Mouse (Mus musculus) thymus, postnatal 36 days (tissue): ENCODE data around the gene Myo18b.

Experiments used
- DNase-seq, 2 experiments: peaks; one replicate each; pipeline ENCODE4 v3.0.0; 2022; ENCODE audit warnings: mixed read lengths in 2 of 2

Gene Myo18b

DNA sequence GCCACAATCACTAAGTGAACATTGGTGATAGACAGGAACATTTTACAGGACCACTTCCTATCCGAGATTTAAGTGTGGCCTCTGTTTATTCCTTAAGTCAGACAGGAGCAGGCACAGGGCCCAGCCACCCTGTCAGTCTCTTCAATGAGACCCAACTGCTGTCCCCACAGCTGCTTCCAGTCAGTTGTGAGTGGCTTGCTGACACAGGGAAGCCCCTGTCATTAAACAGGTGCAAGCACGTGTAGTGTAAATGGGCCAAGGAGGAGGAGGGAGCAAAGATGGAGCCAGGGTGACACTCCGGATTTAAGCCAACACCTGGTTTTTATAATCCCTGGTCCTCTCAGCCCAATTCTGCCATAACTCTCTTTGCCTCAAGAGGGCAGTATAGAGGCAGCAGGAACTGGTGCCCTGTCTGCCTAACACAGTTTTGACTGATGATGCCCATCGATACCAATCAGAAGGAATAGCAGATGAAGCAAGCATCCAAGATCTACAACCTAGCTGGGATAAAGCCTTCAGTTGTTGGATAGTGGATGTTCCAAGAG lies 19.2 kb downstream of the Myo18b start:
- no peak for DNase-seq

DNA sequence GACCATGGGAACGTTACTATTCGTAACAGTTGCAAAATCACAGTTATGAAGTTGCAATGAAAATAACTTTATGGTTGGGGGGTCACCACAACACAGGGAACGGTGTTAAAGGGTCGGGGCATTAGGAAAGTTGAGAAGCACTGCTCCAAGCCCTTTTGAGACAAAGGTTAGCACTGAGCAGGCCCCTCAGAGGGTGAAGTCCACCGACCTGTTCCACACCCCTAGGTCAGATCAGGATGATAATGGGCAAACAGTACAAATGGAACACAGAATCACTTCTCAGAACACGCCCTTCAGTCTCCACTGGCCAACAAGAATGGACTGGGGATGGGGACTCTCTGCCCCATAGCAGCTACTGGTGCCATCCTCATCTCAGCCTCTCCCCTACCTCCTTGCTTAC lies 23.2 kb downstream of the Myo18b start:
- no peak for DNase-seq

DNA sequence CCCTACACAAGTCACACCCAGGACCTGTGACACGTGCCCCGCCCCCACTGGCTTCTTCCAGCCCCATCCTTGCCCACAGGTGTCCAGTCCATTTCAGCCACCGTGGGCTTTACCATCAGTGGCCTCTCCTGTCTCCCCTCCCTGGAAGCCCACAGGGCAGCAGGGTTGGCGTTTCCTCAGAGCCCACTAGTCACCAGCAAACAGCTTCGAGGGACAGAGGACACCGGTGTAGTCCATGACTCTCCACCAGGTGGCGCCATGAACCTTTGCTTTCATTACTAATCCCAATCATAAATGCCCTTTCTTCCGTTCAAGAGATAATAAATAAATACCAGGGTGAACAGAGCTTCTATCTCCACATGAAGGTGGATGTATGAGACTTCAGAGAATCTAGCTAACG lies 25.4 kb downstream of the Myo18b start:
- peak; percentile 41 to 62 for DNase-seq

DNA sequence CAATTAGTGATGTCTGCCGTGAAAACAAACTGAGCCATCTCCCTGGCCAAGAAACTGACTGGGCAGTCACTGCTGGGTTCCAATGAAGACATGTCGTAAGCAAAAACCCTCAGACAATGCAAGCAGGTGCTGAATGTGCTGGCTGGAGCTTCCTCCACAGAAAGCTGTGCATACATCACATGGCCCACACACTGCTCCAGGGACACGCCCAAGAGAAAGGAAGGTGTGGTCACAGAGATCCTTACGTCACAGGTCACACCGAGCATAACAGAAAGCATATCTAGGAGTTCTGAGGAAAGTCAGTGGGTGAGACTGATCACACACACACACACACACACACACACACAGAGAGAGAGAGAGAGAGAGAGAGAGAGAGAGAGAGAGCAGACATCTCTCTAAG lies 27.5 kb downstream of the Myo18b start:
- DNase-seq, result no peak

DNA sequence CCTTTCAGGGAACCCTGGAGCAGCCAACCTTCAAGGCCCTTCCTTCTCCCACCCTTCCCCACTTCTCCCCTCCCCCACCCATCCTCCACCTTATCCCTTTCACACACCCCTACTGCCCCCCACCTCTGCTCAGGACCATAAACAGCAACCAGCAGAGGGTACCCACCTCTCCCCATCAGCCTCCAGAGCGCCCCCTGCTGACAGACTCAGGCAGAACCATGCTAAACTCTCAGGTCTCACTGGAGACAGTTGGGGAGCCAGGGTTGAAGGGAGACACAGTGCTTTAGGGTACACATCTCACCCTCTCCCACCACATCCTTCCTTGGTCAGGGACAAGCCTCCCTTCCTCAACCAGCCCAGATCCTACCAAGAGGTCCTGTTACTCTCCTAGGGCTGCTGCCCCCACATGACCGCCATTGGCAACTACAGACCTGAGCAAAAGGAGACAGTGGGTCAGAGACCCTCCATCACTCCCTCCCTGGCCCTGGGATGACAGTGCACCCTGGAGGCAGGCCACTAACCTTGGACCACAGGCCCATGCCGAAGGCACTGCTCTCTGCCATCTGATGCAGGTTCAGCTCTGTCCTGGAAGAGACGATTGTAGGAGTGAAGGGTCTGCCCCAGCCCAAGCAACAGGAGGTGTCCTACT lies 31.3 kb downstream of the Myo18b start:
- DNase-seq, result peak; percentile 19 to 28

DNA sequence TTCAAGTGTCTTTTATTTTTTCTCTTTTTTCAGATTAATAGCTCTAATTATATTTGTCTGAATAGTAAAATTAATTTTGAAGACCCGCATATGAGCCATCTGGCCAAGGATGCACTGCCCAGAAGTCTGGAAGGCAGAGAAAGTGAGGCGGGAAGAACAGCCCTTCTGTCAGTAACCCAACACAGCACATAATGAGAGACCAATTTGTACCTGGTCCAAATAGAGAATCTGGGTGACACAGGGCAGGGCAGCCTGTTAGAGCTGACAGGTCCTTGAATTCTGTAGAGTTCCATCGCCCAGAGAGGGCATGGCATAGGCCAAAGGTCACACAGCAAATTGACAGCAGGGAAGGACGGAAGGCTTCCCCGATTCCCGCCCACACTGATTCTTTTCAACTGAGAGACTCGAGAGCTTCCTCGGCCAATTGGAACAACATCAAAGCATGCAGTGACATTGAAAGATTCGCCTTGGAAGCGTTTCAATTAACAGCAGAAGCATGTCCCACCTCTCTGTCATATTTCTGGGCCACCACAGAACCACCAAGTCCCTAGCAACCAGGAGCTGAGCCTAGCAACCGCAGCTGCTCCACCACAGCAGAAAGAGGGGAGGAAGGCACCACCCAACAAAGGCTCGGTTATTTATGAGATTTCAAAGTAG lies 36.7 kb downstream of the Myo18b start:
- DNase-seq, result no peak

DNA sequence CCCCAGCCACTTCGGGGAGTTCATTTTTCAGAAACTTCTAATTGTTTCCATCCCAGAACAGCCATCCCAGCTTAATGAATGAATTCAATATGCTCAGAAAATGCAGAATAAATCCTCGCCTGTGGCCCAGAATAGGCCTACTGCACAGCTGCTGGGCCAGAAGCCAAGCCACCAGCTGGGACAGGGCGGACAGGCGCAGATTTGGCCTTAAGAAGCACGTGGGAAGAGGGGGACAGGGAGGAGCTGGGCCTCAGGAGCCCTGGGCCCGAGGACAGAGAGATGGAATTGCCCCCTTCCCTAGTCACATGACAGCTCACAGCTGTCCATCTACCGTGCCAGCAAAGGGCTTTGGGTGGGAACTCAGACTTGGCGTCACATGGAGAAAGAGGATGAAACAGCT lies 43.0 kb downstream of the Myo18b start:
- DNase-seq, result no peak

DNA sequence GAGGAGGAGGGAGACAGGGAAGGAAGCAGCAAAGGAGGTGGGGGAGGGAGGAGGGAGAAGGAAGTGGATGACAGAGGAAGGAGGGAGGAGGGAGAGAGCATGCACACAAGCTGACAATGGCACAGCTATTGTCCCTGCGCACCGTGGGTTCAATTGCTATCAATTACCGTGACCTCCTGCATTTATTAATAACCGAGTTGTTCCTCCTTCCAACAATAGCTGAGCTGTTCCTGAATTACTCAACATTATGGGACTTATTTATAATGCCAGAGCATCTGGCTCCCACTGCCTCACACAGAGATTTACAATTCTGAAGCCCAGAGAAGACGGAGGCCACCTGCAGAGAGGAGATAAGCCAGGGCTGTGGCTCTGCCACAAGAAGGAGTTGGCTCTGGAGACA lies 44.8 kb downstream of the Myo18b start:
- no peak for DNase-seq

DNA sequence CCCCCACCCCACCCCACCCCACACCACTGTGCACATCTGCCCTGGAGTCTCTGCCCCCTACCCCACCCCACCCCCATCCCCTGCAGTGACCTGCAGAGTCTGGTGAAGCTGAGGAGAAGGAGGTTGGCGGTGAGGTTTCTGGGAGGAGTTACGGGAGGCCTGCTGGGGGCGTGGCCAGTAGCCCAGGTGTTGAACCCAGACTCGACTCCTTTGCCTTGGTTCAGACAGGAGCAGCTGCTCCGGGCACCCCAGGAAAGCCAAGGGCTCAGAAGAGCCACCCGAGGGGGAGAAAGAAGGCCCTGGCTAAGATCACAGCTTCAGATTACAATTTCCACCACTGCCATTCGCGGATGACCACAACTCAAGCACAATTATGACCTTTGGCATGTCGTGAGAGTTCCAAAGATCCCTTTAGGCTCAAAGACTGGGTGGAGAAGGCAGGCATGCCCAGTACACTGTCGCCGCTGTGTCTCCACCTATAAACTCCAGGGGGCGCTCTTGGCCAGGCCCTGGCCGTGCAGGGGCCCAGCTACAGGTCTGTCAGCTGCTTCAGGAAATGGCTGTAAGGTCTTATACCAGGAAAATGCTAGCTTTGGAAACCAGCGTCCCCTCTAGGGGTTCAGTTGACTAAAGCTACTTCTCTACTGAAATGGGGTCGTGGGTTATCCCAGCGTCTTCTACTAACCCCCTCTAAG lies 47.4 kb downstream of the Myo18b start:
- DNase-seq, result peak; percentile 23 to 34

DNA sequence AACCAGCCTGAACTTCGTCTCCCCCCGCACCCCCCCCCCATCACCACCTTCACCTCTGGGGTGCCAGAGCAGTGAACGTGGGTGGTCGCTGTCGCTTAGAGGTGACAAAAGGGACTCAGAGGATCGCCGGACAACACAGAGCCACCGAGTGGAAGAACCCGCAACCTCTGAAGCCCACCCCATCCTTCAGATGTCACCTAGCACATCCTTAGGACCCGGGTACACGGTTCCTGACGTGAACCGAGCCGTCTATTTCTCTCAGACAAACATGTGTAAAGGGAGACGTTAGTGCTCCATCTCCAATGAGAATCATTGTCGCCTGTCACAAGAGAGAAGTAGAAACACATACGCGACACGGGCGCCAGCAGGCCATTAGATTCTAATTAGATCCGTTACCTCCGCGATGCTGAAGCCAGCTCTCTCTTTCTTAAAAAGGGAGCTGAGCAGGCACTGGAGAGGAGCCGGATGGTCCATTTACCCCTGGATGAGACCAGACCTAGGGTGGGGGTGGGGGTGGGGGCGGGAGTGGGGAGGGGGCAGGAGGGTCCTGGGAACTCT lies 48.1 kb downstream of the Myo18b start:
- no peak for DNase-seq

DNA sequence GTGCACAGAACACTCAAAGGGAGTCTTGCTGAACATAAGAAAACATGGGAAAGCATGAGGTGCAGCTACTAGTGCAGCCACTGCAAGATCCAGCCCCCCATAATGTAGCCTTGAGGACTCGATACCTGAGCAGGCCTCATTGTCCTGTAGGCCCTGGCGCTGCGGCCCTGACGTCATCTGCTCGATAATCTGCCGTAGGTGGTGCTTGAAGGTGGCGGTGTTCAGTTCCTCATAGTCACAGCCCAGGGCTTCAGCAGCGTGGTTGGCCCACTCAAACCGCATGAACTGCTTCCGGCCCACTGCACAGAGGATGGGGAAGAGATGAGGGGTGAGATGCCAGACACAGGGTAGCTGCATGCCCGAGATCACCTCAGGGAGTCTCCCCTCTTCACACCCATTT lies 50.0 kb downstream of the Myo18b start:
- DNase-seq, result no peak

DNA sequence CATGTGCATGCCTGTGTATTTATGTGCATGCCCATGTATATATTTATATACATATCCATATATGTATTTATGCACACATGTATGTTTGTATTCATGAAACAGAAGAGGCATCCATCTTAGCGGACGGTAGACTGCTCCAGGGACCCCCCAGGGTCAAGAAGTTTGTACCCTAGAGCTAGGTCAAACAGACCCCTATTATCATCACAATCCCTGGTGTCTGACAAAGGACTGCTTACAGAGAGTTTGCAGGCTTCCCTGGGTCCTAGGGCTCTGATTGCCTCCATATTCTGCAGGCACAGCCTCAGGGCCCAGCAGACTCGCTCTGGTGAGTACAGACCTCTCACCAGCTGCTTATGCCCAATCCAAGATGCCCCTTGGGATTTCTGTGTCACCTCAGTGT lies 51.7 kb downstream of the Myo18b start:
- no peak for DNase-seq

DNA sequence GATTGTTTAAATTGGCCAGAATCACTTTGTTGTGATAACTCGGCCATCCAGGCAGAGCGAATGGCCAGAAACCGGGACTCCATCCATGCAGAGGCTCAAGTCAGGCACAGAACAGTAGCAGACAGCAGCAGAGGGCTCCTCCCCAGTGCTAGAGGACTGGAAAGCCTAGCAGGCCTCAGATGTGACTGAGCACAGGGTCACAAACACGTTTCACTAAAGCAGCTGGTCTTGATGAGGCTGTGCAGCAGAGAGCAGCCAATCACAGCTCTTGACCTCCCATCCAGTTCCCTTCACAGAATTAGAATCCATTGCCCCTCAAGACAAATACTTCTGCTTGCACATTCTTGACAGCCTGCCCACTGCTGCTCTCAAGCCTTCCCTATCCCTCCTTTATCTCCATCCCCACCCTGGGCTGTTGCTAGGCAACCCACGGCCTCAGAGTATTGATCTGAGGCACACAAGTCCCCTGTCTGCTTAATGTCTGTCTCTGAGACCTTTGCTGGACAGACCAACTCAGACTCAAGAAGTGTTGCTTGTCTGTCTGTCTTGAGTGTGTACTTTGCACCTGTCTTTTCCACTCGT lies 52.4 kb downstream of the Myo18b start:
- no peak for DNase-seq

DNA sequence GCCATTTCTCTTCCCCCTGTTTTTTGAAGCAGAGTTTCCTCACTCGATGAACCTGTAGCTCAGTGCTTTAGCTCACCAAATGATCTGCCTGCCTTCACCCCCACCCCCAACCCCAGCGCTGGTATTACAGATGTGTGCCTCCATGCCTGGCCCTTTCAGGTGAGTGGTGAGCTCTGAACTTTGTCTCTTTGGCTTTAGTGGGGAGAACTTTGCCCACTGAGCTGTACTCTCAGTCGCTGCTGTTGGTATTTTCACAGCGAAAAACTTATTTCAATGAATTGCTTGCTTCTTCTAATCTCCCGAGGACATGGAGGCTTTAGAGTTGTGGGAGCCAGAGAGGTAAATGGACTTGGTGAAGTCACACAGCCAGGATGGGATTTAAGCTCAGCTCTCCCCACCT lies 53.5 kb downstream of the Myo18b start:
- no peak for DNase-seq

DNA sequence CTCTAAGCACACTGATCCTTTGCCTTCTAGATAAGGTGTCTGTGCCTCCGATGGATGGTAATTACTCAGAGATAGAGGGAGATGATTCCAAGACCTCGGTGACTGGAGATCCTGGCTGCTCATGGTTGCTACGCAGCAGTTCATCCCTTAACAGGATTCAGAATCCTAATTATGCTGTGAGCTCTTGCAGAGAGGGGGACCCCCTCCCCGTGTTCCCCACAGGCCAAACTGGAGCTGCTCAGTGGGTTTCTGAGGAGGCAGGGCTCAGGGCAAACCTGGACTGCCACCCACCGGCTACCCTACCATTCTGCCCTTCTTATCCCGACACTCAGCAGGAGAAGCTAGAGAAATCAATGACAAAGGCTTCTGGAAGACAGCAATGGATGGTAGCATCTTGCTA lies 54.3 kb downstream of the Myo18b start:
- no peak for DNase-seq

DNA sequence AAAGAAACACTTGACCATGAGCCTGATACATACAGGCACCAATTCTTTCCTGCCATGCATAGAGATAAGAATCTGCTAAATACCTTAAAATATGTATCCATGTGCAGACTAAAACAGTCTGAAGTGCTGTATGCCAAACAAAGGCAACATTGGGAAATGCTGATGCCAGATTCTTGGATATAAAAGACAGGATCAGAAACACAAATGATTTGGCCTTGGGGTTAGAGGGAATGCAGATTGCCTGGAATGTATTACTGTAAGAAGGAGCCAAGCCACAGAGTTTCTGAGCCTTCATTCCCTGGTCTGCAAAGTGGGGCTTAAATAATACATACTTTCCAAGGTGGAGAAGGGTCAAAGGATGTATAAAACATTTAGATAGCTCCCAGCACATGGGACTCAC lies 61.3 kb downstream of the Myo18b start:
- no peak for DNase-seq

DNA sequence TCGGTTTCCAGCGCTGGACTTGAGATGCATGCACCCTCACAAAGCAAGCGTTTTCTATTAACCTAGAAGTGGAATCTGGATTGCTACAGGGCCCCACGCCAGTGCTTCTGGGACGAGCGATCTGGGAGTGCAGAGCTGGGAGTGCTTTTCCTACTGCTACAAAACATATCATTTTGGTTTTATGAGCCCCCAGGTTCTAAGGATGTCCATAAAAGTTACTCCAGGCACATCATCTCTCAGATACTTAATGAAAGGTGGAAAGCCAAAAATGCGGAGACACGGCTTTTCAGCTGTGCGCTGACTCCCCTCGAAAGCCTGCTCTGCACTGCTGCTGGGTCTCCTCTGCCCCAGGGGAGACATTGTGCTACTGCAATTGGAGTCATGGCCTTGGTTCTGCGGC lies 62.3 kb downstream of the Myo18b start:
- no peak for DNase-seq

DNA sequence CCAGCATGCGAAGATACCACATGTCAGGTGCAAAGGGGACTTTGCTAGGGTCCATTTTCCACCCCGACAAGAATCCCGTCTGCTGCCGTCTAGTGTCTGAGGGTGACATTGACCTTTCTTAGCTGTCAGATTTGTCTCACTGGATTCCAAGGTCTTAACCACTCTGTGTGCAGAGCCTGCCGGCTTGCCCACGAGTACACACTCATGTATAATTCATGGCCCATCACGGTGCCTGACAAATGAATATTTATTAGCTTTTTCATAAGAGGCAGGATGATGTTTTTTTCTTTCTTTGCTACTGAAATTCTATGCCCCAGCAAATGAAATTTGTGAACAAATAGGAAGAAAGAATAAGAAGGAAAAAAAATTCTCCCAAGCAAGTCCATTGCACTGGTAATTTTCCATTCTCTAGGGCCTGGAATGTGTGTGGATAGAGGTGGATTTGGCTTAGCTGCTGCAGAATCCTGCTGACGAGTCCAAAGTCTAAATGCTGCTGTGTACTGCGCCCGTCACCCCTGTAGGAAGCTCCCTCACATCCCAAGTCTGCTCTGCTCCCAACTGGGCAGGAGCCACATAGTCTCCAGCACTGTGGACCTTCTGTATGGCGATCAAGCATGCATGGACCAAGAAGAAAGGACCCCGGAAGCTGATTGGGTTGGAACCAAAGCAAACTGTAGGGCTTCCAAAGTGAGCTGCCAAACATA lies 70.9 kb downstream of the Myo18b start:
- no peak for DNase-seq

DNA sequence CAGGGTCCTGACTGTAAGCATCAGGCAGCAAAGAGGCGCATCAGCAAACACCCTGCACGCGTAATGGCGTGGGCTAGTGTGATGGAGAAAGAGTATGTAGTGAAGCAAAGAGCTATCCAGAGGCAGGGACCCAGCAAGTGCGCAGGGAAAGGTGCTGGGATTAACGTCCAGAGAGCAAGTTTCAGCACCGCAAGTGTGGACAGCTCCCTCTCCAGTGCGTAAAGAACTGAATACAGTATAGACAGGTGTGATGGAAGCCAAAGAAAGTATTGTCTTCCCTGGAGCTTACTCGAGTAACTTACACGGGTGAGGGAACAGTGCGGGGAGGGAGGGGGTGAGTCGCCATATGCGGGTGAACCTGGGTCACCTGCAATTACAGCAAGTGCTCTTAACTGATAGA lies 71.8 kb downstream of the Myo18b start:
- no peak for DNase-seq

DNA sequence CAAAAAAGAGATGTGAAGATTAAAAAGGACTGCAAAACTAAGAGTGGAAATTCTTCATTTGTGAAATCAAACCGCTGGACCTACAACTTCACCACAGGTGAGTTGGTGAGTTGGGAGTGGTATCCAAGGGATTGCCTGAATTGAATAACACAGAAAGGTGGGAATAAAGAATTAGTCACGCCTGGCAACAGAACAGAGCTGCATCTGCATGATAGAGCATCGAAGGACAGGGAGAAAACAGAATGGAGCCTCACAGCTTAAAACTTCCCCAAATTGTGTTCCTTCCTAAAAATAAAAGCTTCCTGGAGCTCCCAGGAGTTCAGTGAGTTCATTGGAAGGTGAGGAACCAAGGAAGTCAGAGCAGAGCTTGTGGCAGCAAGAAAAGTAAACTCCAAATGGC lies 73.7 kb downstream of the Myo18b start:
- no peak for DNase-seq

DNA sequence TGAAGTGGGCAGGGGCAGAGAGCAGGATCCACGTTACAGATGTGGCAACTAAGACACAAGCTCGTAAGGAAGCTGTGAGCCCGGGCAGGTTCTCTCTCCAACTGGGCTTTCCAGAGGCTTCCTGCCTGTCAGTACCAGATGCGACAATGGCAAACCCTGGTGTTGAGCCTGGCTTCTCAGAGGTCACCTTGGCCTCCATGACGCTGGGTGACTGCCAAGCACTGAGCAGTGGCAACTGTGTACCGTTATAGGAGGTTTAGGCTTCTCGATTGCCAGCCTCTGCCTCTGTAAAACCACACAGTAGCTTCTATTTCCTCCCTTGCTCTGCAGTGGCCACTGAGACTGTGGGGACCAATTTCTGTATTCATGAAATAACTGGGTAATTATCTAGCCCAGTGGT lies 81.1 kb downstream of the Myo18b start:
- DNase-seq, result no peak

DNA sequence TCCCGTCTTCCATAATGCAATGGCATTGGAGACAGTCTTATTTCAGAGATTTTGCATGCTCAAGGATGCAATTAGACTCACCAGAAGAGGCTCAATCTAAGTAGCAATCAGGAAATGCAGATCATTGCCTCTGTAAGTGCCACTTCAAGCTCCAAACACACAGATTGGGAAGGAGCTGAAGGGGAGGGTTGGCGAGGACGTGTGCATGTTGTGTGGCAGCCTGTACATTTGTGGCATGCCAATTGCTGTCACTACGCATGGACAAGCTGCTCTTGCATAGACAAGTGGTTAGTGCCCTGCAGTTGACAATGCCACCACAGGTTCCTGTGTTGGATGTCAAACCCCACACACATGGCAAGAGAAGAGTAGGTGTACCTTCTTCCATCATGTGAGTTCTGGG lies 88.5 kb downstream of the Myo18b start:
- DNase-seq, result no peak

DNA sequence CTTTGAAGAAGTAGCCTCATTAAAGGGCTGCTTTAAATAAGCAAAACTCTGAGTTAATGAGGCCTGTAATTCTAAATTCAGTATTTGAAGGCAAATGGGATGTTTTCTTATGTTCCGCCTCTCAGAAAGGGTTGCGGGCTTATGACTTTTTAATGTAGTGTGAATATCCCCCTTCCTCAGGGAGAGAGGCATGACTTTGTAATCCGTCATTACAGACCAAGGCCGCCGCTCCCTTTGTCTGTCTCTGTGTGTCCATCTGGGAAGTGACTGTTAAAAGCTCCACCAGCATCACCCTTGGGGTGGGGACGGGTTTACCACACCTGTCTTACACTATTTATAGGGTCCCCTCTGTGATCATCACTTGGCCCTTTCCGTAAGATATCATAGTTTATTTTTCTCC lies 100.1 kb downstream of the Myo18b start:
- DNase-seq, result no peak
